Mouse (Mus musculus) spleen, postnatal 0 days (tissue): ENCODE measurements around the gene Pip5k1c. TPM values are rescaled to one million over a fixed set of nuclear protein-coding genes. Genes with fewer than 3 reads are reported as not detected.

Experiments
- polyA plus RNA-seq: library from polyadenylated mRNA; unstranded; fragments of >200 nt; fragmentation: Nextera tagmentation; extraction: Ambion mirVana; gene quantifications from 2 replicates; pipeline ENCODE4 v1.2.1, GENCODE M21; 2015

Pip5k1c gene
- polyA plus RNA-seq, result 15.4 and 20.0 TPM in 2 replicates

GRCm38 (mm10) chr10:81292554-81293333 is at the start of gene Pip5k1c:
TSS of gene Pip5k1c (plus strand) at chr10:81292963.

GRCm38 (mm10) chr10:81252424-81253419 is 40.0 kb upstream of the Pip5k1c start, which contains the start of gene Matk:
TSS of gene Matk (plus strand) at chr10:81252935.

GRCm38 (mm10) chr10:81266211-81267105 is 26.3 kb upstream of the Pip5k1c start, which contains the start of the genes Mrpl54 and Apba3:
TSS of gene Mrpl54 (minus strand) at chr10:81266934.
TSS of gene Apba3 (plus strand) at chr10:81266960.

GRCm38 (mm10) chr10:81291511-81292104 is 1.2 kb upstream of the Pip5k1c start, which contains the start of gene Tjp3:
TSS of gene Tjp3 (minus strand) at chr10:81291581.

DNA sequence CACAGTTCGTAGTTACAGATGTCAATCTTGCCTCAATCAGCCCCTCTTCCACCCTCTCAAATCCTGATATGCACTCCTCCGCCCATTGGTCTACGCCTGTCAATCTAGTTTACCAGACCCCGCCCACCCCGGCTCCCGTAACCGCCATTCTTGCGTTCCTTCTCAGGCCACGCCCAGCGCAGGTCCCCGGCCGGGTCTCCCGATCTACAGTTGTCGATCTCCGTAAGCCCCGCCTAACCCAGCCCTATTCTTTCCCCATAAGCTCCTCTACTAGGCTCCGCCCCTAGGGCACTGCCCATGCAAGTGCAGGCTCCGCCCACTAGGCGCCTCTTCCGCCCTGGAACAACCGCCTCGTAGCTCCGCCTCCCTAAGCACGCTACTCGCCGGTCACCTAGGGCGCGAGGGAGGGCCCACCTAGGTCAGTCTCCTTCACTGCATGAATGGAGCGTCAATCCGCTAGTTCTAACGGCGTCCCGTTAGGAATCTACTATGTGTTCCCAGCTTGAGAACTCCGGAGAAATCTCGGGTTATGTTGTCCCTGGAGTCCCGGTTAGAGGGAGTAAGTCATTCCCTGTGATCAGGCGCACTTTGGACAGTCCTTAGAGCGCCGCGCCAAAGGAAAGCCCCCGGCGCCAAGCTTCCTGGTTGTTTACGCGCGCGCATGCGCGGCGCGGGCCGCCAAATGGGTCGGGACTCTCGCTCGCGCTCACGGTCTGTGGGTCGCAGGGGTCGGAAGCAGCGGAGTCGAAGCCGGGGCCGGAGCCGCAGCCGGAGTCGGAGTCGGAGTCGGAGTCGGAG is 28.0 kb downstream of the Pip5k1c start, which contains the start of gene Cactin:
Gene Cactin (plus strand): TSS at position 554 of the 798 bp plus-strand sequence.

GRCm38 (mm10) chr10:81328386-81328785 is 35.6 kb downstream of the Pip5k1c start, which contains the start of gene Tbxa2r:
TSS of gene Tbxa2r (plus strand) at chr10:81328731.

DNA sequence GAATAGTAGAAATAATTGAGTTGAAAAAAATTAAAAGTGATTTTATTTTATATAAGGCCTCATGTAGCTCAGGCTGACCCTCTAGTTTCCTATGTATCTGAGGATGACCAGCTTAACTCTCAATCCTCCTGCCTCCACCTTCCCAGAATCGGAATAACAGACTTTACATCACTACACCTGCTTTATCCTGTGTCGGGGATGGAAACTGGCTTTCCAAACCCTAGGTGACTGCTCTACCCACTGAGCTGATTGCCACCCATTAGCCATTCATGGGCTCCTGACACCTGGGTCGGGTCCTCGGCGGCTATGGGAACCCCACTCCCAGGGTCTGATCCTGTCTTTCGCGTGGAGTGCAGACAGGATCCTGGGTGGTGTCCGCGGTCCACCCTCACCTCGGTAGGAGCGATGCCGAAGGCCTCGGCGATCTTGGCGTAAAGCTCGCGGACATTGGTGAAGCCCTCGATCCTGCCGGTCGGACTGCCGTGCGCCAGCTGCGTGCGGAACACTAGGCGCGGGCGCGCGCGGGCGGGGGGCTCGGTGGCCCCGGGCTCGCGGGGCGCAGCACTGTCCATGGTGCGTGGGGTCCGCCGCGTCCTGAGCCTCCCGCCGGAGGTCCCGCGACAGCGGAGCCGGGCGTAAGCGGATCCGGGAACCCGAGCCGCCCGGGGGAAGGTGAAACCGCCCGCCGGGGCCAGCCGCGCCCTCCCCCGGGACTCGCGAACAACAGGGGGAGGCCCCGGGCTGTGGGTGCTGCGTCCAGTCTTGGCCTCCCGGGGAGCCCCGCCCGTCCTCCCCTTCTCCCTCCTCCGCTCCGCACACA is 50.1 kb downstream of the Pip5k1c start, which contains the start of gene Gipc3:
Gene Gipc3 (minus strand): TSS at position 581 of the 820 bp plus-strand sequence.

DNA sequence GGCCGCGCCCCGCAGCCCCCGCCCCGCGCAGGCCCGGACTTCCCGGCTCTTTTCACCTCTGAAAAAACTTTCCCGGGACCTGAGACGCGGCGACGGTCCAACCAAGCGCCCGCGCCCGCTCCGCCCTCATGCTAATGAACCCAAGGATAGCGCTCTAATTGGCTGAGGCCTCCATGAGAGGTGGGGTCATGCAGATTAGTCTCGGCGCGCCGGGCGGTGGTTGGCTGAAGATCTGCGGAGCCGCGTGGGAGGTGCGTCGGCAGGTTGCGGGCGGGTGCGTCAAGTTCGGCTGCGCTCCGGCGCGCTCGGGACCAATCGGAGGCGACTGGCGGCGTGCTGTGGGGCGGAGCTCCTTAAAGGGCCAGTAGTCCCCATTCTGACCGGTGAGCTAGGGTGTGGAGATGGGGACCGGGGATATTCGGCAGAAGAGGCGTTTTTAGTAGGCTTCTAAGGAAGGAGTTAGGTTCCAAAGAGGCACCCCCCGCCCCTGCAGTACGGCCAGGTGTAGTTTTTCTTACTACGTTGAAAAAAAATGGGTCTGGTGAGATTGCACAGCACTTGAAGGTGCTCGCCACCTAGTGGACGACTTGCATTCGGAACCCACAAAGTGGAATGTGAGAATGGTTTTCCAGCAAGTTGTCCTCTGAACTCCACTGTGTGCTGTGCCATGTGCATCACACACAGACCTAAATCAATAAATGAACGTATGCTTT is 57.7 kb downstream of the Pip5k1c start, which contains the start of gene Hmg20b:
Gene Hmg20b (minus strand): TSS at position 130 of the 713 bp plus-strand sequence.

DNA sequence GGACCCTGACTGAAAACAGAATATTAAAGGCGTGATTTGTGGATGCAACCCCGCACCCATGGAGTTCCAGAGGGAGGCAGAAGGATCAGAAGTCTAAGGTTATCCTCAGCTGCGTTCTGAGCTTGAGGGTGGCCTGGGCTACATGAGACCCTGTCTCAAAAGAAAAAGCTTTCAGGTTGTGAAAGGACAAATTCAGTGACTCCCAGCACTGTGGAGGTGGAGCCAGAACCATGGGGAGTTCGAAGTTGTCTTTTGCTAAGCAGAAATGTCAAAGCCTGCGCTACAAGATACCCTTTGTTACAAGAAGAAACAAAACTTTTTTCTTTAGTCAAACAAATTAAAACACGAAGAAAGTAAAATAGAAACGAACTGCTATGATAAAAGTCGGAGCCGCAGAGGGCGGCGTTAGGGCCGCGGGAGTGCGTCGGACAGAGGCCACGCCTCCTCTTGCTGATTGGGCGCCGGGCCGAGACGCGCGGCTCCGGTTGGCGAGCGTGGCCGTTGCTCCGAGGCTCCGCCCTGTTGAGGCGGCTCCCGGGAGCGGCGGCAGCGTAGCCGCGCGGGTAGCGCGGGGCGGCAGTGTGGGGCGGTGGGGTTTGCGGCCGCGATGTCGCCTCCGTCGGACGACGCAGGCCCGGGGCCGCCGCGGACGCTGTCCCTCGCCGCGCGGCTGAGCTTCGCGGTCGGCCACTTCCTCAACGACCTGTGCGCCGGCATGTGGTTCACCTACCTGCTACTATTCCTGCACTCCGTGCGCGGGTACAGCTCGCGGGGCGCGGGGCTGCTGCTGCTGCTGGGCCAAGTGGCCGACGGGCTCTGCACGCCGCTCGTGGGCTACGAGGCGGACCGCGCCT is 64.5 kb downstream of the Pip5k1c start, which contains the start of gene Mfsd12:
Gene Mfsd12 (plus strand): TSS at position 501 of the 854 bp plus-strand sequence.

GRCm38 (mm10) chr10:81365672-81366476 is 73.1 kb downstream of the Pip5k1c start, which contains the start of gene 4930404N11Rik:
TSS of gene 4930404N11Rik (minus strand) at chr10:81365816.

Other genes with a start within 250 kb of the Pip5k1c start
- 54.6 and 63.6 TPM in 2 replicates for gene Sgta, start 232.8 kb upstream of the Pip5k1c start, polyA plus RNA-seq
- 19.3 and 20.4 TPM in 2 replicates for gene Thop1, start 222.9 kb upstream of the Pip5k1c start, polyA plus RNA-seq
- gene Creb3l3, start 194.1 kb upstream of the Pip5k1c start, polyA plus RNA-seq, result 0.30 and 0.38 TPM in 2 replicates
- gene Map2k2, start 187.0 kb upstream of the Pip5k1c start, polyA plus RNA-seq, result 93.5 and 93.8 TPM in 2 replicates
- gene Zbtb7a, start 157.7 kb upstream of the Pip5k1c start, polyA plus RNA-seq, result 59.5 and 59.9 TPM in 2 replicates
- 25.3 and 25.7 TPM in 2 replicates for gene Pias4, start 125.0 kb upstream of the Pip5k1c start, polyA plus RNA-seq
- gene Eef2, start 116.3 kb upstream of the Pip5k1c start, polyA plus RNA-seq, result 454 and 484 TPM in 2 replicates
- gene Dapk3, start 110.0 kb upstream of the Pip5k1c start, polyA plus RNA-seq, result 22.4 and 23.8 TPM in 2 replicates
- not detected in 2 replicates for gene 4930442H23Rik, start 109.1 kb upstream of the Pip5k1c start, polyA plus RNA-seq
- not detected in 2 replicates for gene Nmrk2, start 90.9 kb upstream of the Pip5k1c start, polyA plus RNA-seq
- gene Atcay, start 62.1 kb upstream of the Pip5k1c start, polyA plus RNA-seq, result not detected in 2 replicates
- gene Zfr2, start 59.8 kb upstream of the Pip5k1c start, polyA plus RNA-seq, result 0.65 and 0.82 TPM in 2 replicates
- gene Matk, start 40.0 kb upstream of the Pip5k1c start, polyA plus RNA-seq, result 4.1 and 6.0 TPM in 2 replicates
- 126 and 131 TPM in 2 replicates for gene Mrpl54, start 26.0 kb upstream of the Pip5k1c start, polyA plus RNA-seq
- gene Apba3, start 26.0 kb upstream of the Pip5k1c start, polyA plus RNA-seq, result 17.8 and 19.1 TPM in 2 replicates
- gene Tjp3, start 1.4 kb upstream of the Pip5k1c start, polyA plus RNA-seq, result 0.53 and 1.2 TPM in 2 replicates
- 27.4 and 29.3 TPM in 2 replicates for gene Cactin, start 28.1 kb downstream of the Pip5k1c start, polyA plus RNA-seq
- 13.1 and 18.9 TPM in 2 replicates for gene Tbxa2r, start 35.8 kb downstream of the Pip5k1c start, polyA plus RNA-seq
- 0.05 and 0.08 TPM in 2 replicates for gene Gipc3, start 50.3 kb downstream of the Pip5k1c start, polyA plus RNA-seq
- 48.0 and 50.8 TPM in 2 replicates for gene Hmg20b, start 57.5 kb downstream of the Pip5k1c start, polyA plus RNA-seq
- 14.5 and 14.7 TPM in 2 replicates for gene Mfsd12, start 64.5 kb downstream of the Pip5k1c start, polyA plus RNA-seq
- 2.2 and 2.5 TPM in 2 replicates for gene 4930404N11Rik, start 72.9 kb downstream of the Pip5k1c start, polyA plus RNA-seq
- gene Fzr1, start 85.6 kb downstream of the Pip5k1c start, polyA plus RNA-seq, result 142 and 145 TPM in 2 replicates
- gene Dohh, start 91.5 kb downstream of the Pip5k1c start, polyA plus RNA-seq, result 71.6 and 73.6 TPM in 2 replicates
- gene Gm48551, start 91.5 kb downstream of the Pip5k1c start, polyA plus RNA-seq, result 1.6 and 1.8 TPM in 2 replicates
- gene Gm48552, start 96.0 kb downstream of the Pip5k1c start, polyA plus RNA-seq, result 0.59 TPM in 1 of 2 replicates, not detected in the other
- 2.9 and 3.5 TPM in 2 replicates for gene Smim24, start 100.1 kb downstream of the Pip5k1c start, polyA plus RNA-seq
- 23.4 and 30.6 TPM in 2 replicates for gene Nfic, start 162.7 kb downstream of the Pip5k1c start, polyA plus RNA-seq
- 0.07 and 0.20 TPM in 2 replicates for gene Celf5, start 189.7 kb downstream of the Pip5k1c start, polyA plus RNA-seq
- 34.4 and 39.8 TPM in 2 replicates for gene Ncln, start 203.4 kb downstream of the Pip5k1c start, polyA plus RNA-seq
- gene S1pr4, start 207.2 kb downstream of the Pip5k1c start, polyA plus RNA-seq, result 16.0 and 23.3 TPM in 2 replicates
- gene Gna15, start 231.3 kb downstream of the Pip5k1c start, polyA plus RNA-seq, result 13.1 and 15.7 TPM in 2 replicates